Mouse (Mus musculus): ENCODE results near the gene Asb5.

Asb5 gene

GRCm38 (mm10) chr8:54518756-54519460 is 10.5 kb upstream of the Asb5 start:
- TF ChIP-seq GATA4 (IDR thresholded peaks at IDR 0.05; ENCODE audit: insufficient replicate concordance, low read length), result no peak

GRCm38 (mm10) chr8:54520516-54520915 is 8.9 kb upstream of the Asb5 start:
- no peak for TF ChIP-seq GATA4 (IDR thresholded peaks at IDR 0.05; ENCODE audit: insufficient replicate concordance, low read length)

GRCm38 (mm10) chr8:54525606-54526005 is 3.8 kb upstream of the Asb5 start:
- TF ChIP-seq GATA4 (IDR thresholded peaks at IDR 0.05; ENCODE audit: insufficient replicate concordance, low read length), result no peak

GRCm38 (mm10) chr8:54526700-54527099 is 2.7 kb upstream of the Asb5 start:
- TF ChIP-seq GATA4 (IDR thresholded peaks at IDR 0.05; ENCODE audit: insufficient replicate concordance, low read length), result no peak

GRCm38 (mm10) chr8:54528571-54528970 is 809 bp upstream of the Asb5 start:
- TF ChIP-seq GATA4 (IDR thresholded peaks at IDR 0.05; ENCODE audit: insufficient replicate concordance, low read length), result no peak

- TF ChIP-seq GATA4 (IDR thresholded peaks at IDR 0.05; ENCODE audit: insufficient replicate concordance, low read length), result no peak
Measured at GRCm38 (mm10) chr8:54535172-54535571, 5.8 kb downstream of the Asb5 start.

GRCm38 (mm10) chr8:54537285-54537684 is 7.9 kb downstream of the Asb5 start:
- TF ChIP-seq GATA4 (IDR thresholded peaks at IDR 0.05; ENCODE audit: insufficient replicate concordance, low read length), result no peak

- TF ChIP-seq GATA4 (IDR thresholded peaks at IDR 0.05; ENCODE audit: insufficient replicate concordance, low read length), result no peak
Measured at GRCm38 (mm10) chr8:54541331-54541730, 12.0 kb downstream of the Asb5 start.

GRCm38 (mm10) chr8:54548383-54548782 is 19.0 kb downstream of the Asb5 start:
- TF ChIP-seq GATA4 (IDR thresholded peaks at IDR 0.05; ENCODE audit: insufficient replicate concordance, low read length), result no peak

GRCm38 (mm10) chr8:54550026-54550574 is 20.7 kb downstream of the Asb5 start:
- TF ChIP-seq GATA4 (IDR thresholded peaks at IDR 0.05; ENCODE audit: insufficient replicate concordance, low read length), result no peak

- TF ChIP-seq GATA4 (IDR thresholded peaks at IDR 0.05; ENCODE audit: insufficient replicate concordance, low read length), result no peak
Measured at GRCm38 (mm10) chr8:54554921-54555320, 25.5 kb downstream of the Asb5 start.

- no peak for TF ChIP-seq GATA4 (IDR thresholded peaks at IDR 0.05; ENCODE audit: insufficient replicate concordance, low read length)
Measured at GRCm38 (mm10) chr8:54562137-54562536, 32.8 kb downstream of the Asb5 start.

GRCm38 (mm10) chr8:54565181-54565580 is 35.8 kb downstream of the Asb5 start:
- no peak for TF ChIP-seq GATA4 (IDR thresholded peaks at IDR 0.05; ENCODE audit: insufficient replicate concordance, low read length)

GRCm38 (mm10) chr8:54565603-54566260 is 36.4 kb downstream of the Asb5 start:
- no peak for TF ChIP-seq GATA4 (IDR thresholded peaks at IDR 0.05; ENCODE audit: insufficient replicate concordance, low read length)

- no peak for TF ChIP-seq GATA4 (IDR thresholded peaks at IDR 0.05; ENCODE audit: insufficient replicate concordance, low read length)
Measured at GRCm38 (mm10) chr8:54567168-54567567, 37.8 kb downstream of the Asb5 start.
